Mouse (Mus musculus) midbrain, embryonic 10.5 days (tissue): ENCODE measurements around the gene Dazap1. TPM values are rescaled to one million over a fixed set of nuclear protein-coding genes. Genes with fewer than 3 reads are reported as not detected.
A peak's percentile ranks its signal among the peaks of the same experiment; 100 is the strongest.

Experiments used
- DNase-seq: peaks from one replicate; pipeline ENCODE4 v3.0.0-alpha.2; 2017; ENCODE audit warnings: low spot score
- H3K27ac ChIP-seq: fragments of 300-500 bp; sonication (generic); replicated peaks from 2 replicates; pipeline ENCODE4 v1.5.1; 2016; ENCODE audit warnings: mild to moderate bottlenecking
- H3K27me3 ChIP-seq: fragments of 300-500 bp; sonication (generic); 2 replicates; pipeline ENCODE4 v1.6.1; 2016; ENCODE audit warnings: low read depth, mild to moderate bottlenecking; ENCODE audit not compliant: poor library complexity, severe bottlenecking
- H3K36me3 ChIP-seq: fragments of 300-500 bp; sonication (generic); 2 replicates; pipeline ENCODE4 v1.6.1; 2016; ENCODE audit warnings: mild to moderate bottlenecking, moderate library complexity
- H3K4me1 ChIP-seq: fragments of 300-500 bp; sonication (generic); 2 replicates; pipeline ENCODE4 v1.6.1; 2016
- H3K4me3 ChIP-seq: fragments of 300-500 bp; sonication (generic); 2 replicates; pipeline ENCODE4 v1.5.1; 2016; ENCODE audit warnings: mild to moderate bottlenecking, moderate library complexity
- H3K9me3 ChIP-seq: fragments of 300-500 bp; sonication (generic); replicated peaks from 2 replicates; pipeline ENCODE4 v1.6.1; 2016; ENCODE audit warnings: mild to moderate bottlenecking
- WGBS: fragments of 180-500 bp; shearing (Covaris S2); methylation state at CpG from one replicate; pipeline ENCODE4 v1.1.7; 2016; 5-methylcytosine and 5-hydroxymethylcytosine counted together
- polyA plus RNA-seq: library from polyadenylated mRNA; unstranded; fragments of >200 nt; fragmentation: Nextera tagmentation; extraction: Ambion mirVana; gene quantifications from 2 replicates; pipeline ENCODE4 v1.2.1, GENCODE M21; 2016

Dazap1 gene
- polyA plus RNA-seq, 1 experiment from 2014 or later = 43.7 TPM

DNA sequence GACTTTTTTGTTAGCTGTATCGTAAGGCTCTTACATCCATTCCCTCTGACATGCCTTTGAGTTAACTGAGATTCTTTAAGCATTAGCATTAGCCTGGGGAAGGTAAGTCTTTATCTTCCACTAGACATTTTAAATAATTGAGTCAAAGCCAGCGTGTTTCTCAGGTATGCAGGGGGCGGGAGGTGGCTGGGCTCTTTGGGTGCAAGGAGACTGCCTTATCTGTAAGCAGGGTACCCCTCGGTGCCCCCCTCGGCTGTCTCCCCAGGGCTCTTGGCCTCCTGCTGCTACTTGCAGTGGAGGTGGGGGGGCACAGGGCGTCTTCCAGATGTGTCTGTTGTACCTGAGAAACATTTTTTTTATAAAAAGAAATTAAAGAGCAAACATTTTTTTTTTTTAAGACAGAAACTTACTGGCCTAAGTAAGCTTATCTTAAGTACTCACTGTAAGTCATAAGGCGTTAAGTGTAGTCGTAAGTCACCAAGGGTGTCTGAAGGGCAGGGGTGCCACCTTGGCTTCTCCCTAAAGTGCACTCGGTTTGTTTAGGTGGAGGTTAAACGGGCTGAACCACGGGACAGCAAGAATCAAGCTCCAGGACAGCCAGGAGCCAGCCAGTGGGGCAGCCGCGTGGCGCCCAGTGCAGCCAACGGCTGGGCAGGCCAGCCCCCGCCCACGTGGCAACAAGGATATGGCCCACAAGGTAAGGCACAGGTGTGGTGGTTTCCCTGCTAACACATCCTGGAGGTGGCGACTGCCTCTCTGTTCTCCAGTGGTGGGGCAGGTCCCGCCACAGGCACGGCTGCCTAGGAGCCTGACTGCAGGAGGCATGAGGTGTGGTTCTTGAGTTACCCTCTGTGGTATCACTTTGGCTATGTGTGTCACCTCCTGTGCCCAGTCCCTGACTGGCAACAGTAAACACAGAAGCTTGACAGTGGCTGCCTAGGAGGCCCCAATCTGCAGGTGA lies 21.5 kb downstream of the Dazap1 start:
- Histone ChIP-seq H3K9me3 (no peaks in the 10 kb centered on the region), H3K4me3 (no peak overlapping the region), H3K27ac (no peak overlapping the region), H3K4me1 (peaks cover 10% of the 10 kb centered on the region), H3K27me3 (no peaks in the 10 kb centered on the region), H3K36me3 (peaks cover 100% of the 10 kb centered on the region)
- 90% methylated on average over 20 of the region's 20 CpGs for WGBS
- no peak for DNase-seq

DNA sequence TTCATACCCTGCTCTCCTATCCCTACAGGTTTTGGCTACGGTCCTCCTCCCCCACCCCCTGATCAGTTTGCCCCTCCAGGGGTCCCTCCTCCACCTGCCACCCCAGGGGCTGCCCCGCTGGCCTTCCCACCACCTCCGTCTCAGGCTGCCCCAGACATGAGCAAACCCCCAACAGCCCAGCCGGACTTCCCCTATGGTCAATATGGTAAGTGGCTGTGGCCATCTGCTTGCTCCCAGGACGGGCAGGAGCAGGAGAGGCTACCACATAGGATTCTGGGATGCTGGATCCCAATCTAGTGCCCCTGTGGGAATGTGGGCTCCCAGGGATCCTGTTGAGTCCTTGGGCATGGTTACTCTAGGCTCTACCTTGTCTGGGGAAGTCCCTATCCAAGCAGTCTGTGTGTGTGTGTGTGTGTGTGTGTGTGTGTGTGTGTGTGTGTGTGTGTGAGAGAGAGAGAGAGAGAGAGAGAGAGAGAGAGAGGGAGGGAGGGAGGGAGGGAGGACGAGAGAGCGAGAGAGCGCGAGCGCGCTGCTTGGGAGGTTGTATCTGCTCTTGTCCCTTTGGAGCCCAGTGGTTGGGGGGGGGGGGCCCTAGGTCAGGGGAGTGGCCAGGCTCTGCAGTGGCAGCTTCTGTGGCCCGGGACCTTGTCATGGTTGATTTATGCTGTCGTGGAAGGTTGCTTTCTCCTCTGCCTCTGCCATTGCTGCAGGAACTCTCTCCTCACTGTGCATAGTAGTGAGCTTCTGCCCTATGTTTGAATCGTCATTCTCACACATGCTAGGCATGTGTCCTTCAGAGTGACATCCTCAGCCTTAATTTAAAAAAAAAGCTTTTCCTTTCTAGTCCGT lies 24.2 kb downstream of the Dazap1 start:
- H3K4me1 ChIP-seq = peaks cover 10% of the 10 kb centered on the region
- WGBS = 83% methylated on average over 15 of the region's 15 CpGs
- H3K27me3 ChIP-seq = no peaks in the 10 kb centered on the region
- peaks cover 90% of the 10 kb centered on the region for H3K36me3 ChIP-seq
- H3K4me3 ChIP-seq = no peak overlapping the region
- no peak for DNase-seq
- H3K9me3 ChIP-seq = no peaks in the 10 kb centered on the region
- H3K27ac ChIP-seq = no peak overlapping the region

DNA sequence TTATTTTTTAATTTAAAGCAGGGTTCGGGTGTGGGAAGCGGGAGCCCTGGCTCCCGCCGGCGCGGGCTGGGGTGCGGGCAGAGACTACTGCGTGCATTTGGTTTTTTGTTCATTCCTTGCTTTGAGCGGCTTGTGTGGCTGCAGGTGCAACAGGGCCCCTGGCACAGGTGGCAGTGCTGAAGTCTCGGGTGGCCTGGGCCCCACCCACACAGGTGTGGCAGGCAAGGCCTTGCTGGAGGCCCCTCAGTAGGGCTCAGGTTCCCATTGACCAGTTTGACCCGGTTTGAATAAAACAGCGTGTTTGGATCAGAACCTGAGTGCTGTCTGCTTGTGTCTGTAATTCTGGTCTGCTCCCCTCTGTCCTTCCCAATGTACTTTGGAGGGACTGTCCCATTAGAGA lies 26.8 kb downstream of the Dazap1 start:
- Histone ChIP-seq H3K9me3 (no peaks in the 10 kb centered on the region), H3K4me3 (no peak overlapping the region), H3K36me3 (peaks cover 65% of the 10 kb centered on the region), H3K27me3 (no peaks in the 10 kb centered on the region), H3K4me1 (peaks cover 13% of the 10 kb centered on the region), H3K27ac (no peak overlapping the region)
- no peak for DNase-seq
- WGBS = 94% methylated on average over 12 of the region's 12 CpGs

DNA sequence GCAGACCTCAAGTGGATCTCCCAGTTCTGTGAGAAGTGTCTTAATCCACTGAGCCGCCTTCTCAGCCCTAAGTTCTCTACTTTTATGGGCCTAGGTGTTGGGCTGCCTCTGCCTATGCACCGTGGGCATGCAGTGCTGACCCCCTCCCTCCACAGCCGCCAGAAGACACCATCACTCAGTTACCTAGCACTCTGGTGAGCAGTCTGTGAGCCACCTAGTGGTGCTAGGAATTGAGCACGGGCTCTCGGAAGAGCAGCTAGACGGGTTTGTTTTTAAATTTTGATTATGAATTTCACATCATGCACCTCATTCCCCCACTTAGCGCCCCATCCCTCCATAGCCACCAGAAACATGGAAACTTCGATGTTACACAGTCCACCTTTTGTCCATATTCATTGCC lies 27.4 kb downstream of the Dazap1 start:
- Histone ChIP-seq H3K36me3 (peaks cover 65% of the 10 kb centered on the region), H3K4me1 (peaks cover 18% of the 10 kb centered on the region), H3K27me3 (no peaks in the 10 kb centered on the region), H3K27ac (no peak overlapping the region), H3K9me3 (no peaks in the 10 kb centered on the region), H3K4me3 (no peak overlapping the region)
- 72% methylated on average over 8 of the region's 8 CpGs for WGBS
- no peak for DNase-seq

DNA sequence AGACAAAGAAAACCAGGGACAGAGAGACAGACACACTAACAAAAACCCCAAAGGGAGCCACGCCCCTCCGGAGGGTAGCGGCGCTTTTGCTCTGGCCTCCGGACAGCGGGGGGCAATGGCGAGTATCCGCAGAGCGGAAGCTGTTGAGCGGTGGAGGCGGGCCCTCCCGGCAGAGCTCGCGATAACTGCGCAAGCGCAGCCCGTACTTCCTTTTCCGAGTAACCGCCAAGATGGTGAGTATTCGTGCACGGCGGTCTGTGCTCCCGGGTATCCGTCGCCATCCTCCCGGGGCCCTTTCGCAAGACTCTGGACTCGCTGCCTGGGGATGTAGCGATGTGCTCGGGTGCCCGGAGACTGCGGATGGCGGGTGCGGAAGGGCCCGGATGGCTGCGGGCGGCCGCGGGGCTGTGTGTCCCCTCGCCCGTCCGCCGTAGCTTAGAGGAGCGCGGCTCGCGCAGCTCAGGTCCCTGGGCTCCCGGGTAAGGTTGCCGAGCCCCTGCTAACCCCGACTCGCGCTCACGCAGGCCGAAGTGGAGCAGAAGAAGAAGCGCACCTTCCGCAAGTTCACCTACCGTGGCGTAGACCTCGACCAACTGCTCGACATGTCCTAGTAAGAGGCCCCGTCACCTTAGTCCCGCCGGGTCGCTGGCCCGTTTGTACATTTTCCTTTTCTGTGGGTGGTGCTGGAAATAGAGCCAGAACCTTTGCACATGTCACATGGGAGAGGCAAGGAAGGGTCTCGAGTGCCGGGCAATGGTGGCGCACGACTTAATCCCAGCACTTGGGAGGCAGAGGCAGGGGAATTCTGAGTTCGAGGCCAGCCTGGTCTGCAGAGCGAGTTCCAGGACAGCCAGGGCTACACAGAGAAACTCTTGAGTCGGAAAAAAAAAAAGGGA lies 31.2 kb downstream of the Dazap1 start, which contains the start of gene Rps15:
Rps15 (plus strand) TSS at position 203 of the 896 bp plus-strand sequence.
- under 1% methylated on average over 72 of the region's 72 CpGs for WGBS

DNA sequence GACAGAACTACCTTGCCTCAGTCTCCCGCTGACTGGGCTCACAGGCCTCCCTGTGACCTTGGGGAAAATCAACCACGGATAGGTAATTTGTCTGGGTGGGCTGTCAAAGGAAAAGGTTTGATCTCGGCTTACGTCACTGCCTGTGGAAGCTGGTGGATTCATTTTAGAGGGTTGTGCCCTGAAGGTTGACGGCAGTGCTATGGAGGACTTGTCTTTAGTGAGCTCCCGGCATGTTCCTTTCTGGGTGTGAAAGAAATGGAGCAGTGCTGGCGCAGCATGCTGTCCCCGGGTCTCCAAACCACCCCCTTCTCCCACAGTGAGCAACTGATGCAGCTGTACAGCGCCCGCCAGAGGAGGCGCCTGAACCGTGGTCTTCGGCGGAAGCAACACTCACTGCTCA lies 32.0 kb downstream of the Dazap1 start:
- DNase-seq = no peak
- peaks cover 60% of the 10 kb centered on the region for H3K4me1 ChIP-seq
- peaks cover 17% of the 10 kb centered on the region for H3K27me3 ChIP-seq

More for the DNA sequence above, 31.2 kb downstream of the Dazap1 start, which contains the start of gene Rps15:
- H3K27ac ChIP-seq = peak within 1 kb of the TSS; percentile 99
- peak within 1 kb of the TSS; percentile 95 for H3K4me3 ChIP-seq
- DNase-seq = peak; percentile 98
- H3K4me1 ChIP-seq = peaks cover 52% of the 10 kb centered on the region
- H3K27me3 ChIP-seq = peaks cover 9% of the 10 kb centered on the region
- no peaks in the 10 kb centered on the region for H3K9me3 ChIP-seq
- peaks cover 42% of the 10 kb centered on the region for H3K36me3 ChIP-seq

DNA sequence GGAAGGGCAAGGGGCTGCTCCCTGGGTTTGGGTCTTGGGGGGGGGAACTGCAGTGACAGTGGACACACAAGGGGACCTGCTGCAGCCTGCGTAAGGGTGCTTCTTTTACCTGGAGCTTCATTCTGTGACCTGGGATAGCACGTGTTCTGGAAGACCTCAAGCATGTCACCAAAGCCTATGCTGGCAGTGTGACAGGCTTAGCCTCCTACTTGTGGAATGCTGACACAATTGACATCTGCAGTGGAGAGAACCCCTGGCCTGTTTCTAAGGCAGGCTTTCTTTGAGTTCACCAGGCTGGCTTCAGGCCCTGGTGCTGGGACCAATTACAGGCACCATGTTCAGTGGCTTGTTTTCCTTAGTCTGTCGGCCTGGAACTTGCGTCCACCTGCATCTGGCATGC lies 33.0 kb downstream of the Dazap1 start:
- H3K4me1 ChIP-seq = peaks cover 69% of the 10 kb centered on the region
- WGBS = 81% methylated on average over 4 of the region's 4 CpGs
- H3K27me3 ChIP-seq = peaks cover 27% of the 10 kb centered on the region
- peak overlapping the region; percentile 95 for H3K4me3 ChIP-seq
- H3K27ac ChIP-seq = no peak overlapping the region
- H3K36me3 ChIP-seq = peaks cover 24% of the 10 kb centered on the region
- no peak for DNase-seq
- no peaks in the 10 kb centered on the region for H3K9me3 ChIP-seq

More for the DNA sequence above, 32.0 kb downstream of the Dazap1 start:
- no peaks in the 10 kb centered on the region for H3K9me3 ChIP-seq
- WGBS = 34% methylated on average over 14 of the region's 14 CpGs
- H3K36me3 ChIP-seq = peaks cover 34% of the 10 kb centered on the region
- peak overlapping the region; percentile 99 for H3K27ac ChIP-seq
- H3K4me3 ChIP-seq = peak overlapping the region; percentile 95

DNA sequence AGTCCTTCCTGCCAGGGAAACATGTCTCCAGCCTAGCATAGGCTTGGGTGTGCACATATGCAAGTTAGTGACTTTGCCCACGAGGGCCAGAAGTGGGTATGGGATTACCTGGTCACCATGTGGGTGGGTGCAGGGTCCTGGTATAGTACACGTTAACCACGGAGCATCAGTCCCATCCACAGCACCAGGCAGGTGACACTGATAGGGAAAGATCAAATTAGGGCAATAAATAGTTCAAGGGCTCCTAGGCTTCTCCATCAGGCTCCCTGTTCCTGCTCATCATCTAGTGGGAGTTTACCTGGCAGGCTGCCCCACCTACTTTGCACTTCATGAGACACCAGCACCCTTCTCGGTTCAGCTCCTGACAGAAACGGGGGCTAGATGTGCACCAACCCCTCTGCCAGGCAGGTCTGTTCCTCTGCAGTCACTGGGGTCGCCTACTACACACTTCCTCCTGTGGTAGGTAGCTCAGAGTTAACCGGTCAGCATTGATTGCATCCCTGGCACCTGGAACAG lies 33.6 kb downstream of the Dazap1 start:
- 54% methylated on average over 7 of the region's 7 CpGs for WGBS
- peaks cover 23% of the 10 kb centered on the region for H3K36me3 ChIP-seq
- H3K9me3 ChIP-seq = no peaks in the 10 kb centered on the region
- no peak overlapping the region for H3K27ac ChIP-seq
- peaks cover 75% of the 10 kb centered on the region for H3K4me1 ChIP-seq
- H3K27me3 ChIP-seq = peaks cover 33% of the 10 kb centered on the region
- no peak for DNase-seq
- H3K4me3 ChIP-seq = peak overlapping the region; percentile 95

DNA sequence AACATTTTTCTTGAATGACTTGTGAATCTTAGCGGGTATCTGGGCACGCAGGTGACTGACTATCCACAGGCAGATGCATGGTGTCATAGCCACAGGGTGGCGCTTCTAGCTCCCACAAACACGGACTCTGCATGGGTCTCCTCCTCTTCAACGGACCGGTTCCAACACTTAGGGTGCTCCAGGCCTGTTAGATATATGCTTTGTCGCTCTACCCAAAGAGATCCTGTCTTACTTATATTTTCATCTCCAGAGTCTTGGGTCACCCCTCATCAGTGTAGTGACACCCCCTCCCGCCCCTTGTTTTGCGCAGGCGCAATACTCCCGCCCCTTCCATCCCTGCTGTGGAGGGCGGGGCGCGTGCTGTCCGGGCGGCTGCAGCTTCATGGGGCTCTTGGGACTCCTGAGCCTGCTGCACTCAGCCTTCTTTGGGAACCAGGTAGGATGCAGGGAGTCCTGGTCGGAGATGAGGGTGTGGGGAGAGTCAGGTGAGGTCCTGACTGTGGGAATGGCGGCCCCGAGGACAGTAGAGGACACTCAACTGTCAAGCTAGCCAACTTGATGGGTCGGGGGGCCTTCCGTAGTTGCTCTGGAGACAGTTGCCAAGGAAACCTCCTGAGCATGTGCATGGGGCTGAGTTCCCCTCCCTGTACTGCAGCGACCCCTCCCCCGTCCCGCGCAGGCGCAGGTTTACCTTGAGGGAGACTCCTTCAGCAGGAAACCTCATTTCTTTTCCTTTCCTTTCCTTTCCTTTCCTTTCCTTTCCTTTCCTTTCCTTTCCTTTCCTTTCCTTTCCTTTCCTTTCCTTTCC lies 34.5 kb downstream of the Dazap1 start, which contains the start of gene Apc2:
Apc2 (plus strand) TSS at position 360 of the 808 bp plus-strand sequence.
- H3K27me3 ChIP-seq = peaks cover 42% of the 10 kb centered on the region
- H3K36me3 ChIP-seq = peaks cover 23% of the 10 kb centered on the region
- peak within 1 kb of the TSS; percentile 97 for H3K27ac ChIP-seq
- peak within 1 kb of the TSS; percentile 95 for H3K4me3 ChIP-seq
- under 1% methylated on average over 26 of the region's 26 CpGs for WGBS
- peak; percentile 89 for DNase-seq
- H3K9me3 ChIP-seq = no peaks in the 10 kb centered on the region
- H3K4me1 ChIP-seq = peaks cover 85% of the 10 kb centered on the region

DNA sequence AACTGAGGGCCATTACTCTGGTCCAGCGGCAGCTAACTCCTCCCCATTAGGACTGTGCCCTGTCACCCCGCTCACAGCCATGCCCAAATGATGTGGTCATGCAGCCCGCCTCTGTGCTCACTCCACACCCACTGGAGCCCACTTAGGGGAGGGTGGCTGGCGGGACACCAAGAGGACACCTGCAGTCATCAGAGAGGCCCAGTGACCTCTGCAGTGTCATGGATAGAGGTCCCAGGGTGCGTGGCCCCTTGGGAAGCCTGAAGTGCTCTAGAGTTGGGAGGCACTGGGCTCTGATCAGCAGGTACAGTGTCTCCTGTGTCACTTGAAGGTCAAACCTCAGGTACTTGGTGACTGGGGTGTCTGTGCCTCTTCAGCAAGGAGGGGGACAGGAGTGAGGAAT lies 35.5 kb downstream of the Dazap1 start:
- Histone ChIP-seq H3K4me3 (peak overlapping the region; percentile 95), H3K27me3 (peaks cover 52% of the 10 kb centered on the region), H3K27ac (peak overlapping the region; percentile 97), H3K4me1 (peaks cover 93% of the 10 kb centered on the region), H3K36me3 (peaks cover 25% of the 10 kb centered on the region), H3K9me3 (no peaks in the 10 kb centered on the region)
- WGBS = 75% methylated on average over 5 of the region's 5 CpGs
- DNase-seq = no peak

DNA sequence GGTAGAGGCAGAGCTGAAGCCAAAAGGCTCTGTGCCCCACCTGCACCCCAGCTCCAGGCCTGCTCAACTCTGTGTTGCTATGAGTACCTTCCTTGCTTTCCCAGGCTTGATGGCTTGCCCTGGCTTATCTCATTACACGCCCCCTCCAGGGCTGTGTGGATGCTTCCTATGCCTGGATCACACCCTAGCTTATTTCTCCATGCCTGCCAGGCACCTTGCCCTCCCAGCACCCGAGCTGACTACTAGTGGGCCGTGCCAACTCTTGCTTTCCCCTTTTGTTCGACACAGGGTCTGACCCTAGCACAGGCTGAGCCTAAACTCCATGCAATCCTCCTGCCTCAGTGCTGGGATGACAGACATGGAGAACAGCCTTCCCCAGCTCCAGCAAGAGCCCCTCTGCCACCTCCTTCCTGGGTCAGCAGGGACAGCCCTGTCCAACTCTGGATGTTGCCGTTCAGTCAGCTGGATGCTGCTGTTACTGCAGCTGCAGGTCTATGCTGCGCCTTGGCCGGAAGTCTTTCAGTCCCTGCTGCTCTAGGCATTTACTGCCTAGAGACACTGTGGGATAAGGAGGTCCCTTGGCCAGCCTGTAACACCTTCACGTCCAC lies 36.3 kb downstream of the Dazap1 start:
- Histone ChIP-seq H3K27ac (peak overlapping the region; percentile 97), H3K9me3 (no peaks in the 10 kb centered on the region), H3K36me3 (peaks cover 33% of the 10 kb centered on the region), H3K4me1 (peaks cover 96% of the 10 kb centered on the region), H3K27me3 (peaks cover 52% of the 10 kb centered on the region), H3K4me3 (no peak overlapping the region; the same call in 1 of the 2 replicates)
- WGBS = 79% methylated on average over 8 of the region's 8 CpGs
- DNase-seq = no peak
